Mouse (Mus musculus) left cerebral cortex, adult 2 months (tissue): ENCODE measurements at regions not wholly inside any gene's neighbourhood (a gene's known extent, or its start where the extent isn't known, plus 50 kb on each side); places are given as distances from the start of the nearest gene placed in this dataset.

Experiments
- DNase-seq, 2 experiments: peaks; one replicate each; pipeline ENCODE4 v3.0.0; 2021 to 2022; ENCODE audit warnings: low spot score in 2 of 2, mixed read lengths in 1 of 2; ENCODE audit errors: extremely low spot score in 1 of 2
- H3K27ac ChIP-seq: fragments of 200-600 bp; 2 replicates; pipeline ENCODE4 v1.8.1; 2022
- H3K4me3 ChIP-seq: fragments of 200-600 bp; 2 replicates; pipeline ENCODE4 v1.8.1; 2022
- CTCF ChIP-seq: fragments of 200-600 bp; IDR thresholded peaks from 2 replicates; pipeline ENCODE4 v1.8.1; 2022; ENCODE audit warnings: antibody characterized with exemption, mild to moderate bottlenecking, moderate library complexity
- intact Hi-C: fragments of 180-260 bp; cut with DNase I; formaldehyde crosslinking; loops from one replicate; pipeline ENCODE4 v1.15.1; 2025

DNA sequence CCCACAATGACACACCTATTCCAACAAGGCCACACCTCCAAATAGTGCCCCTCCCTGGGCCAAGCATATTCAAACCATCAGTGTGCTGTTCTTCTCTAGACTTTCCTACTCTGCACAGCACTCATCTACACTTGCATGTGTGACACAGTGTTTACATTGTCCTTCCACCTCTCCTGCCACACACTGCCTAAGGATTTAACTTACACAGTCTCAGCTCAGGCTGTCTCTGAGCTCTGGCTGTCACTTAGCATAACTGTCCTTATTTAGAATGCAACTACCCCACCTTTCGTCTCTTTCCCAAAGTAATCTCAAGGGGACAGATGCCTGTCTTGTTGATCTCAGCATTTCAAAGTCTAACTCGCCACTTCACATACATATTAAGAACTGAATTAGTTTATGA lies 61.2 kb upstream of the Ptprk start:
- no peak overlapping the region for H3K27ac ChIP-seq
- no peak for TF ChIP-seq CTCF

GRCm38 (mm10) chr10:28014306-28014825 lies 60.3 kb upstream of the Ptprk start:
- no peak overlapping the region for H3K4me3 ChIP-seq
- intact Hi-C loops, result no loop called here
- H3K27ac ChIP-seq, result no peak overlapping the region
- no peak for TF ChIP-seq CTCF
- DNase-seq, result no peak

More for the DNA sequence above, 61.2 kb upstream of the Ptprk start:
- intact Hi-C loops, result no loop called here
- no peak overlapping the region for H3K4me3 ChIP-seq
- no peak for DNase-seq
